Mouse (Mus musculus): ENCODE results near the gene Vmn1r195. TPM values are rescaled to one million over a fixed set of nuclear protein-coding genes. Genes with fewer than 3 reads are reported as not detected.
"Not testable (repeated sequence)": the region's sequence is repeated elsewhere in the genome, so short reads cannot be mapped to it uniquely, and the experiment has no call there.

Gene Vmn1r195
- total RNA-seq, 1 experiment: not detected

GRCm38 (mm10) chr13:22289620-22290019, 19.3 kb downstream of the Vmn1r195 start, which contains the start of gene Vmn1r196:
Gene Vmn1r196 (plus strand): TSS chr13:22289920.
- no peak within 1 kb of the TSS for H3K9ac ChIP-seq (ENCODE audit: insufficient read depth, low read depth, low read length, poor library complexity, severe bottlenecking)
- H3K36me3 ChIP-seq (ENCODE audit: control insufficient read depth, insufficient read depth, low read length, poor library complexity, severe bottlenecking): no peaks in the 10 kb centered on the region
- TF ChIP-seq ZNF384 (IDR thresholded peaks at IDR 0.05; ENCODE audit: low read depth, low read length) (no peak), CHD2 (IDR thresholded peaks at IDR 0.05; ENCODE audit: low read depth, low read length) (no peak), HCFC1 (IDR thresholded peaks at IDR 0.05; ENCODE audit: borderline replicate concordance, insufficient read depth, low read length) (no peak), ZC3H11A (IDR thresholded peaks at IDR 0.05; ENCODE audit: borderline replicate concordance, low read depth, low read length) (no peak), MAFK (IDR thresholded peaks at IDR 0.05; ENCODE audit: insufficient read depth, low read depth, low read length) (no peak)
- H3K4me3 ChIP-seq (ENCODE audit: insufficient read depth in 1 of 2, low read depth in 1 of 2, low read length in 2 of 2, poor library complexity in 1 of 2, severe bottlenecking in 1 of 2): no peak within 1 kb of the TSS
- H3K4me1 ChIP-seq (ENCODE audit: control insufficient read depth in 2 of 2, insufficient read depth in 2 of 2, low read length in 2 of 2, poor library complexity in 1 of 2): no peaks in the 10 kb centered on the region
- DNase-seq (ENCODE audit: low read depth, low spot score): no peak
- no peak within 1 kb of the TSS for H3K27ac ChIP-seq (ENCODE audit: insufficient read depth, low read depth, low read length, poor library complexity, severe bottlenecking)
- no peaks in the 10 kb centered on the region for H3K9me3 ChIP-seq (ENCODE audit: control insufficient read depth, insufficient read depth, low read depth, low read length)
- in situ Hi-C loops (cut with MboI; ENCODE audit: low sequenced_read_pairs in 2 of 2, unreplicated experiment in 2 of 2): no loop called here

- H3K9me3 ChIP-seq (ENCODE audit: control insufficient read depth, insufficient read depth, low read depth, low read length); H3K4me1 ChIP-seq (ENCODE audit: control insufficient read depth in 2 of 2, insufficient read depth in 2 of 2, low read length in 2 of 2, poor library complexity in 1 of 2); H3K9ac ChIP-seq (ENCODE audit: insufficient read depth, low read depth, low read length, poor library complexity, severe bottlenecking); H3K36me3 ChIP-seq (ENCODE audit: control insufficient read depth, insufficient read depth, low read length, poor library complexity, severe bottlenecking); H3K4me3 ChIP-seq (ENCODE audit: insufficient read depth in 1 of 2, low read depth in 1 of 2, low read length in 2 of 2, poor library complexity in 1 of 2, severe bottlenecking in 1 of 2); H3K27ac ChIP-seq (ENCODE audit: insufficient read depth, low read depth, low read length, poor library complexity, severe bottlenecking); DNase-seq (ENCODE audit: low read depth, low spot score); in situ Hi-C loops (cut with MboI; ENCODE audit: low sequenced_read_pairs in 2 of 2, unreplicated experiment in 2 of 2): not testable (repeated sequence)
These were observed 37.8 kb downstream of the Vmn1r195 start for GRCm38 (mm10) chr13:22308075-22308474.

GRCm38 (mm10) chr13:22315361-22315760, 45.0 kb downstream of the Vmn1r195 start:
- peaks cover 0 to 1% of the 10 kb centered on the region in 2 experiments; a peak in 1 of 4 replicates for H3K4me1 ChIP-seq (ENCODE audit: control insufficient read depth in 2 of 2, insufficient read depth in 2 of 2, low read length in 2 of 2, poor library complexity in 1 of 2)
- no peak for DNase-seq (ENCODE audit: low read depth, low spot score)
- no peak overlapping the region for H3K27ac ChIP-seq (ENCODE audit: insufficient read depth, low read depth, low read length, poor library complexity, severe bottlenecking)
- H3K9ac ChIP-seq (ENCODE audit: insufficient read depth, low read depth, low read length, poor library complexity, severe bottlenecking): no peak overlapping the region
- TF ChIP-seq MAFK (IDR thresholded peaks at IDR 0.05; ENCODE audit: insufficient read depth, low read depth, low read length) (no peak), CHD2 (IDR thresholded peaks at IDR 0.05; ENCODE audit: low read depth, low read length) (no peak), ZNF384 (IDR thresholded peaks at IDR 0.05; ENCODE audit: low read depth, low read length) (no peak), HCFC1 (IDR thresholded peaks at IDR 0.05; ENCODE audit: borderline replicate concordance, insufficient read depth, low read length) (no peak)
- in situ Hi-C loops (cut with MboI; ENCODE audit: low sequenced_read_pairs in 2 of 2, unreplicated experiment in 2 of 2): no loop called here
- H3K9me3 ChIP-seq (ENCODE audit: control insufficient read depth, insufficient read depth, low read depth, low read length): no peaks in the 10 kb centered on the region
- no peak overlapping the region for H3K4me3 ChIP-seq (ENCODE audit: insufficient read depth in 1 of 2, low read depth in 1 of 2, low read length in 2 of 2, poor library complexity in 1 of 2, severe bottlenecking in 1 of 2)
- no peaks in the 10 kb centered on the region for H3K36me3 ChIP-seq (ENCODE audit: control insufficient read depth, insufficient read depth, low read length, poor library complexity, severe bottlenecking)

- no peak for DNase-seq (ENCODE audit: low read depth, low spot score)
- no peaks in the 10 kb centered on the region for H3K36me3 ChIP-seq (ENCODE audit: control insufficient read depth, insufficient read depth, low read length, poor library complexity, severe bottlenecking)
- no peaks in the 10 kb centered on the region for H3K9me3 ChIP-seq (ENCODE audit: control insufficient read depth, insufficient read depth, low read depth, low read length)
- no peak overlapping the region for H3K4me3 ChIP-seq (ENCODE audit: insufficient read depth in 1 of 2, low read depth in 1 of 2, low read length in 2 of 2, poor library complexity in 1 of 2, severe bottlenecking in 1 of 2)
- TF ChIP-seq CHD2 (IDR thresholded peaks at IDR 0.05; ENCODE audit: low read depth, low read length): no peak
- no peak for TF ChIP-seq HCFC1 (IDR thresholded peaks at IDR 0.05; ENCODE audit: borderline replicate concordance, insufficient read depth, low read length)
- TF ChIP-seq MAFK (IDR thresholded peaks at IDR 0.05; ENCODE audit: insufficient read depth, low read depth, low read length): no peak
- no peak for TF ChIP-seq ZNF384 (IDR thresholded peaks at IDR 0.05; ENCODE audit: low read depth, low read length)
- TF ChIP-seq ZC3H11A (IDR thresholded peaks at IDR 0.05; ENCODE audit: borderline replicate concordance, low read depth, low read length): no peak
- H3K27ac ChIP-seq (ENCODE audit: insufficient read depth, low read depth, low read length, poor library complexity, severe bottlenecking): no peak overlapping the region
- H3K4me1 ChIP-seq (ENCODE audit: control insufficient read depth in 2 of 2, insufficient read depth in 2 of 2, low read length in 2 of 2, poor library complexity in 1 of 2): peaks cover 0 to 3% of the 10 kb centered on the region in 2 experiments; a peak in 1 of 4 replicates
- in situ Hi-C loops (cut with MboI; ENCODE audit: low sequenced_read_pairs in 2 of 2, unreplicated experiment in 2 of 2): no loop called here
- H3K9ac ChIP-seq (ENCODE audit: insufficient read depth, low read depth, low read length, poor library complexity, severe bottlenecking): no peak overlapping the region
These were observed 47.0 kb downstream of the Vmn1r195 start for GRCm38 (mm10) chr13:22317366-22317765.

GRCm38 (mm10) chr13:22320091-22320490, 49.8 kb downstream of the Vmn1r195 start:
- TF ChIP-seq CHD2 (IDR thresholded peaks at IDR 0.05; ENCODE audit: low read depth, low read length) (no peak), HCFC1 (IDR thresholded peaks at IDR 0.05; ENCODE audit: borderline replicate concordance, insufficient read depth, low read length) (no peak), MAFK (IDR thresholded peaks at IDR 0.05; ENCODE audit: insufficient read depth, low read depth, low read length) (no peak), ZC3H11A (IDR thresholded peaks at IDR 0.05; ENCODE audit: borderline replicate concordance, low read depth, low read length) (no peak), ZNF384 (IDR thresholded peaks at IDR 0.05; ENCODE audit: low read depth, low read length) (peak; percentile 94)
- H3K9me3 ChIP-seq (ENCODE audit: control insufficient read depth, insufficient read depth, low read depth, low read length): no peaks in the 10 kb centered on the region
- peaks cover 0 to 3% of the 10 kb centered on the region in 2 experiments; a peak in 1 of 4 replicates for H3K4me1 ChIP-seq (ENCODE audit: control insufficient read depth in 2 of 2, insufficient read depth in 2 of 2, low read length in 2 of 2, poor library complexity in 1 of 2)
- H3K36me3 ChIP-seq (ENCODE audit: control insufficient read depth, insufficient read depth, low read length, poor library complexity, severe bottlenecking): no peaks in the 10 kb centered on the region
- in situ Hi-C loops (cut with MboI; ENCODE audit: low sequenced_read_pairs in 2 of 2, unreplicated experiment in 2 of 2): no loop called here
- DNase-seq (ENCODE audit: low read depth, low spot score): peak; percentile 21
- H3K27ac ChIP-seq (ENCODE audit: insufficient read depth, low read depth, low read length, poor library complexity, severe bottlenecking): no peak overlapping the region
- H3K9ac ChIP-seq (ENCODE audit: insufficient read depth, low read depth, low read length, poor library complexity, severe bottlenecking): no peak overlapping the region
- no peak overlapping the region for H3K4me3 ChIP-seq (ENCODE audit: insufficient read depth in 1 of 2, low read depth in 1 of 2, low read length in 2 of 2, poor library complexity in 1 of 2, severe bottlenecking in 1 of 2)
